Mouse (Mus musculus): ENCODE data around the gene Kank2.

Kank2 gene

DNA sequence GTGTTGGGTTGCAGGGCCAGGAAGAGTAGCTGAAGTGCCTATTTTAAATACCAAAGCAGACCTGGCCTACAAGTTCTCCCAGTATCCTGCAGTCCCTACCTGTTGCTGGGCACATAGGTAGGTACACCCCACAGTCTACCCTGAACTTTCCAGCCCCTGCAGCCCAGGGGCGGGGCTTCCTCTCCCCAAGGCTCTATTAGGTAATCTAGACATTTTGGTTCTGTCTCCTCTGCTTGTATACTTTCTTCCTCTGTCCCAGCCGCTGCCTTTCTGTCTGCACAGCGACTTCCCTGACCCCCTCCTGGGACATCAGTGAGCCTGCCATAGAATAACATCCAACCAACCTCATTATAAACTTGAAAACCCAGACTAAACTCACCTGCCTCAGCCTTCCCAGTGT lies 48.2 kb downstream of the Kank2 start:
- DNase-seq (ENCODE audit: low spot score): no peak

- no peak for DNase-seq (ENCODE audit: low spot score)
These were observed 49.0 kb downstream of the Kank2 start for GRCm38 (mm10) chr9:21749382-21750118.

- no peak for DNase-seq (ENCODE audit: low spot score)
These were observed 50.1 kb downstream of the Kank2 start for GRCm38 (mm10) chr9:21748491-21748890.

GRCm38 (mm10) chr9:21748033-21748432 lies 50.5 kb downstream of the Kank2 start:
- no peak for DNase-seq (ENCODE audit: low spot score)

- no peak for DNase-seq (ENCODE audit: low spot score)
These were observed 51.2 kb downstream of the Kank2 start for GRCm38 (mm10) chr9:21747238-21747774.

- no peak for DNase-seq (ENCODE audit: low spot score)
These were observed 57.0 kb downstream of the Kank2 start for GRCm38 (mm10) chr9:21741514-21741913.

- DNase-seq (ENCODE audit: low spot score): no peak
These were observed 58.1 kb downstream of the Kank2 start for GRCm38 (mm10) chr9:21740427-21740826.

DNA sequence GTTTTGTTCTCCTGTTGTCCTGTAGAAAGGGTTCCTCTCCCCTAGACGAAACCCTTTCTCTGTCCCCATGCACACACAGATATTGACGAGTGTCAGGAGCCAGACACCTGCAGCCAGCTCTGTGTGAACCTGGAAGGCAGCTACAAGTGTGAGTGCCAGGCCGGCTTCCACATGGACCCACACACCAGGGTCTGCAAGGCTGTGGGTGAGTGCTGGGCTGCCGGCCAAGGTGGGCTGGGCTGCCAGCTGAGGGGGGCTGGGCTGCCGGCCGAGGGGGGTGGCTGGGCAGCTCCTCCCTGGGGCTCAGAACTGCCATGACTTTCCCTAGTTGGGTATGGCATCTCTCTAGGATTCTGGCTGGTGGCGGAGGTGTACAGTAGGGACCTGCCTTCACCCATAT lies 59.8 kb downstream of the Kank2 start:
- no peak for DNase-seq (ENCODE audit: low spot score)

GRCm38 (mm10) chr9:21737188-21737587 lies 61.4 kb downstream of the Kank2 start:
- no peak for DNase-seq (ENCODE audit: low spot score)

DNA sequence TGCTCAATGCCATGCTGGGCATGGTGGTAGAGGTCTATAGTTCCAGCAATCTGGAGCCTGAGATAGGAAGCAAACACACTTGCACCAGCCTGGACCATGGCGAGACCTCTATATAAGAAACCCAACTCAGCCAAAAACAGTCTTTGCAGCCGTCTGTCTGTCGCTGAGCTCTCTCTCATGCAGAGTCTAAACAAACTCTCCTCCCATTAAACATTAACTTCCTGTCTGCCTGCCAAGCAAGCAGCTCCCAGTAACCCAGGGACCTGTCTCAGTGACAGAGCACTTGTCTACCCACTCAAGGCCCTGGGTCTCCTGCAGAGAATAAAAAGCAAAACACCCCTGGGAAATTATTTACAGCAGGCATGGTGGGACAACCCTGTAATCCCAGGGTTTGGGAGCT lies 62.0 kb downstream of the Kank2 start:
- no peak for DNase-seq (ENCODE audit: low spot score)

- no peak for DNase-seq (ENCODE audit: low spot score)
These were observed 63.4 kb downstream of the Kank2 start for GRCm38 (mm10) chr9:21735126-21735525.

DNA sequence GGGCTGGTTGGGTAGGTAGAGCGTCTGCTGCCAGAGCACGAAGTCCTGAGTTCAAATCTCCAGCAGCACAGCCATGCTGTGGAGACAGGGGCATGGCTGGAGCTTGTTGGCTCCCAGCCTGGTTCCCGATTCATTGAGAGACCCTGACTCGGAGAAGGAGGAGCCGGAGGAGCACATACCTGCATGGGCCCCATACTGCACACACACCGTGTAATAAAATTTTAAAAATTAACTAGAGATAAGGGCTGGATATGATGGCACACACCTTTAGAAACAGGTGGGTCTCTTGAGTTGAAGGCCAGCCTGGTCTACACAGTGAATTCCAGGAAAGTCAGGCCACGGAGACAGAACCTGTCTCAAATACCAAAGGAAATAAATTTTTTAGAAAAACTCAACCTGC lies 64.6 kb downstream of the Kank2 start:
- no peak for DNase-seq (ENCODE audit: low spot score)

- DNase-seq (ENCODE audit: low spot score): no peak
These were observed 65.1 kb downstream of the Kank2 start for GRCm38 (mm10) chr9:21733446-21733845.

- DNase-seq (ENCODE audit: low spot score): no peak
These were observed 66.3 kb downstream of the Kank2 start for GRCm38 (mm10) chr9:21732288-21732687.

DNA sequence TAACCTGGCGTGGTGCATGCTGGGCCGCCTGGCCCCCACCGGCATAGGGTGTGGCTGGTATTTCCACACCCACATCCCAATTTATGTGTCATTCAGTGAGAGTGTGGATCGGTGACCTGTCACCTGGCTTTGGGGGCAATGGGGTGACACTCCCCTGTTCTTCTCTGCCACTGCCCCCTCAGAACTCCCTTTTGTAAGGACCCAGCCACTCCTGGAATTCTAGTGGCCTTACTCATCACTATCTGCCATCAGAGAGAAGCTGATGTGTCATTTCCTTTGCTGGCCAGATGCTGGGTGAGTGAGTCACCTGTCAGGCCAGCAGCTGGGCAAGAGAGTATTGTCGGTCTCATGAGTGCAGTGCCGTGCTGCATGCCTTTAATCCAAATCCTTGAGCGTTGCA lies 69.3 kb downstream of the Kank2 start:
- DNase-seq (ENCODE audit: low spot score): no peak

DNA sequence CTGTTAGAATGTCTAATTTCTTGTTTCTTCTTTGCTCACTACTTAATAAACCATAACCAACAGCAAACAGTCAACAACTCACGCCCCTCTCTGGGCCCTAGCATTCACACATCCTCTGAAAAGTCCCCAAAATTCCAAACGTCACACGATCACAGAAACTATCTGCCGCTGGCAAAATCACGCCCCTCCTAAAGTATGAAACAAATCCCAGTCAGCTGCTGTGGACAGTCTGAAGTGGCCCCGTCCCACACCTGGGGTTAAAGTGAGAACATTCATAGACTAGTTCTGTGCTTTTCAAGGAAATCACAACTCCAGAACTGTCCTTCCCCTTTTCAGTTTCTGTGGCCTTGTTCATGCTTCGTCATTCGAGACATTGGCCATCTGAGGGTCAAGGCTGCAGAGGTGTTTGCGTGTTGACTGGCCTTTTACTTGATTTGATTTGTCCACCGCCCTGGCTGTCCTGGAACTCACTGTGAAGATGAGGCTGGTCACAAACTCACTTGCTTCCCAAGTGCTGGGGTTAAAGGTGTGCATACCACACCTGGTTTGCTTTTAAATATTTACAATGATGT lies 70.2 kb downstream of the Kank2 start:
- DNase-seq (ENCODE audit: low spot score): no peak

DNA sequence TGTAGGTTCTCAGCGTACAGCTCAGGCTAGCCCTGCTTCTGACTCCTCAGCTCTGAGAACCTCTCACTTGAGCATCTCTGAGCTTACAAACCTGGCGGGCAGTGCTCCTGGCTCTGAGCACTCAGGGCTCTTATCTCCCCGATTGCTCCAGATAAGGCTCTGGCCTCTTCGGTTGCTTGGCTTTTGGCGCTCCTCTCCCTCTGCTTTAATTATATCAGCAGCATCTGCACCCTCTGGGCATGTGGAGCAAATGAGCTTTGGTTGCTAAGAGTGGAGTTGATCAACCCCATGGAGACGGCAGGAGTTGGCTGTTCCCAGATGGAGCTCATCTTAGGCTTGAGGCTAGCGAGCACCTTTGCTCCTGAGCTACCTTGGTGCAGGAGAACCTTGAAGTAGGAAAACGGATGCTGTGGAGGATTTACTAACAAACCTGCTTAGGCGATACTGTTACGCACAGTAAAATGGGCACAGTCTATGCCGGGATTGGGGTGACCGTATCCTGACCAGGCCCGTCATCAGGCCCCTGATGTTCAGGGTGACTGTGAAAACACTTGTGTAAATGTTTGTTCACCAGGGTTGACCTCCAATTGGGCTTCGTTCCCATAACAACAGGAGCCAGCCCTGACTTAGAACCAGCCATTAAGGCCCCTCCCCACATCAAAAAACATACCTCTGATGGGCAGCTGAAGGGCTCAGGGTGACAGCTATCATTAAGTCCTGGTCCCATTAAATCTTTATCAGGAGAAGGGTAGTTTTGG lies 72.1 kb downstream of the Kank2 start:
- DNase-seq (ENCODE audit: low spot score): no peak

DNA sequence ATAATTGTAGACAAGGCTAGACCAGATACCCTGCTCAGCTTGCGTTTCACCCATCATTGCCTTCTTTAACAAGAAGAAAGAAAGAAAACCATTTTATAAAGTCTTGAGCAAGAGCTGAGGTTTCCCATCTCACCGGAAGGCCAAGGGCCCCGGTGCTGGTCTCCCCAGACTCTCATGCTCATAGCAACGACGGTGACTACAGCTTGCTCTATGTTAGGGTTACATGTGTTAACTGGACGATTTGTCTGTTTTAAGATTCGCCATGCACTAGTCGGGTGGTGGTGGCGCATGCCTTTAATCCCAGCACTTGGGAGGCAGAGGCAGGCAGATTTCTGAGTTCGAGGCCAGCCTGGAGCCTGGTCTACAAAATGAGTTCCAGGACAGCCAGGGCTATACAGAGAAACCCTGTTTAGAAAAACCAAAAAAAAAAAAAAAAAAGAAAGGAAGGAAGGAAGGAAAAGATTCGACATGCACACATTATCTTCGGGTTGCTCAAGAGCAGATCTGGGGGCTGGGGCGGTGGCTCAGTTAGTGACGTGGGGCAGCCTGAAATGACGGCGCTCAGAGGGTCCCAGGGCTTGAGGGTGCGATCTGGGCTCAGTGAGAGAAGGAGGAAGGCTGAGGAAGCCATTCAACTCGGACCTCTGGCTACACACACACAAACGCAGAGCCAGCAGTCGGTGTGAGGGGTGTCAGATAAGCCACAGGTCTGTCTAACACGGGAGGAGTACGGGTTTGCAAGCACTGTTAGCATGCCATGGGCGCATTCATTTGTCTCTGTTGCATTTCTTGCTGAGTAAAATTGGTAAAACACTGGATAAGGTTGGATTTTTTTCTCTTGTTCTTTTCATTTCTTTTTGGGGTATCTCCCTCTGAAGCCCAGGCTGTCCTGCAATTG lies 73.1 kb downstream of the Kank2 start:
- DNase-seq (ENCODE audit: low spot score): no peak

DNA sequence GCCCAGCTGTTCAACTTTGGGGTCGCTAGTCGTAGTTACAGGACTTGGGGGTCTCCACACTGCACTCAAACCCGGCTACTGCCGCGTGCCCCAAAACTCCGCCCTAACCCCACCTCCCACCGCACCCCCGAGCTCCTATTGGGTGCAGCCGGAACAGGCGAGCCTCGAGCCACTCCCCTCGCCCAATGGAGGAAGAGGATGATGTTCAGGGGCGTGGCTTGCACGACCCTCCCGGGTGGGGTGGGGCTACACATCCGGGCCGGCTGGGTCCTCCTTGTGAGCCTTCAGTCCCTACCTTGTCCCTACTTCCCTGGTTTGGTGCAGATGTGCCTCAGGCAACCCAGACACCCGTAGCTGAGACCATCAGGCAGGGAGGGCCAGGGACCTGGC lies 74.4 kb downstream of the Kank2 start:
- DNase-seq (ENCODE audit: low spot score): peak; percentile 87

DNA sequence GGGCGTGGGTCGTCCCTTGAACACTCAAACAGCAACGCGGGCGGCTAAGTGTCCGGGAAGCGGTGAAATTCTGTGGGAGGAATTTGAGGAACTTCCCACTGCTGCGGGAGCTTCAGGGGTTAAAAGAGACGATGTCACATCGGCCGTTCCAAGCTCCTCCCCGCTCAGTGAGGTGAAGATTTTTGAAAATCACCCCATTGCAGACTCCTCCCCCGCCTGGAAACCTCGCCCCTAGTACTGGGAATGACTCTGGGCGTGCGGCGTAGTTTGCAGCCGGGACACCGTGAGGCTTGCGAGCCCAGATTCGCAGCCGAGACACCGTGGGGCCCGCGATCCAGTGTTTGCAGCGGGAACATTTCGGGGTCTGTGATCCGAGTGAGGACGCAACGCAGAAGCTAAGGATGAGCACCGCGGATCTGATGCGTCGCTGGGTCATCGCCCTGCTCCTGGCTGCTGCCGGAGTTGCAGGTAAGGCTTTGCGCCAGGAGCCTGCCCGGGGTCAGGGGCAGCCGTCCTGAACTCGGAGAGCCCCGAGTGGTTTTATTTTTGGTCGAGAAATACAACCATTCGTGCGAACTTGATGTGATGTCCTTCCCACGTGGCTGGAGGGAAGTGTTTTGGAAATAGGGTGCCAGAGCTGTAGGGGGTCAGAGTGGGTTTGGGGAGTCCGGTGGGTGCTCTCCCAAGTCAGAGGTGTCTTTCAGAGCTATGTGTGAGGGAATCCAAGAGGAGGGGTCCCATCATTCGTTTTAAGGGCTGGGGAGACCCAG lies 75.0 kb downstream of the Kank2 start, which contains the start of gene Ldlr:
Gene Ldlr (plus strand): TSS at position 107 of the 770 bp plus-strand sequence.
- peak; percentile 70 for DNase-seq (ENCODE audit: low spot score)

DNA sequence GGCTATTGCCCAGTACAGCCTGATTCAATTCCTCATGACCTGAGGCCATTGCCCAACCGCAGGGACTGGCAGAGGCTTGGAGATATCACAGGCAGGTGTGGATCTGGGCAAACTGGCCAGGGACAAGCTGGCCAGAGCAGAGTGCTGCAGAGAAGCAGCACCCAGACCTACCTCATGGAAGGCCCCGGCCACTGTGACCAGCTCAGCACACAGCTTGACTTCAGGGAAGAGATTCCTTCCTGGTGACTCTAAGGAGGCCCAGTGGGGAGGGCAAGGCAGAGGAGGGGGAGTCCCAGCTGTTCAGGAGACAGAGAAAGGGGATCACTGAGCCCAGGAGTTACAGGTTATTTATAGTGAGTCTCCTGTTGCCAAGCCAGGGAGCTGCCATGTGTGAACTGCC lies 77.5 kb downstream of the Kank2 start:
- DNase-seq (ENCODE audit: low spot score): no peak
